Mouse (Mus musculus) ES-Bruce4 (cell line): ENCODE results near the gene Gm12184.

ENCODE experiments used
- CTCF ChIP-seq: IDR thresholded peaks from one replicate; pipeline ENCODE4 v1.8.1; 2011; ENCODE audit warnings: low read depth, low read length
- EP300 ChIP-seq: IDR thresholded peaks from 2 replicates; pipeline ENCODE4 v1.6.1; 2011; ENCODE audit warnings: low read depth, low read length; ENCODE audit not compliant: insufficient read depth
- POLR2A ChIP-seq: IDR thresholded peaks from one replicate; pipeline ENCODE4 v1.8.1; 2011; ENCODE audit warnings: low read length; ENCODE audit not compliant: insufficient read depth

DNA sequence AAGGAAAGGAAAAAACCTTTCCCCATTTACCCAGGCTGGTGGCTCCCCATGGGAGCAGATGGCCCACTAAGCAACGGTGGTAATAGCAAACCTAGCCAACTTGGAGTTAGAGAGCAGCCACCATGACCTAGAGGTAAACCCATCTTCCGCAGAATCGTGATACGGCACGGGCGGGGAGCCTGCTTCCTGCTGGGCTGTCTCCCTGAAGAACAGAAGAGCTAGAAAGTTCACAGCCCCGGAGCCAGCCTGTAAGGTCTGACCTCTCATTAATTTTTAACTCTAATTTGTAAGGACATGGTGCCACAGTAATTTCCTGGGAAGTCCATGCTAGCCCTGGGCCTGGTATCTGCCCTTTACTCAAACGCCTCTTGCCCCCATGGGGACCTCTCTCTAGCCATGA, 35.5 kb downstream of the Gm12184 start:
- TF ChIP-seq CTCF, result no peak
- no peak for TF ChIP-seq POLR2A
- TF ChIP-seq EP300, result no peak
